Mouse (Mus musculus) cerebellum, postnatal 10 days (tissue): ENCODE measurements around the gene Gpr139.

ENCODE experiments used
- DNase-seq, 2 experiments: peaks; one replicate each; pipeline ENCODE4 v3.0.0; 2021; ENCODE audit warnings: mixed read lengths in 2 of 2

The Gpr139 gene

GRCm38 (mm10) chr7:119184341-119185143, at the start of gene Gpr139:
Gpr139 (minus strand) TSS chr7:119184603.
- peak; percentile 73 to 79 for DNase-seq

GRCm38 (mm10) chr7:119230971-119231370, 46.6 kb upstream of the Gpr139 start:
- DNase-seq, result no peak

DNA sequence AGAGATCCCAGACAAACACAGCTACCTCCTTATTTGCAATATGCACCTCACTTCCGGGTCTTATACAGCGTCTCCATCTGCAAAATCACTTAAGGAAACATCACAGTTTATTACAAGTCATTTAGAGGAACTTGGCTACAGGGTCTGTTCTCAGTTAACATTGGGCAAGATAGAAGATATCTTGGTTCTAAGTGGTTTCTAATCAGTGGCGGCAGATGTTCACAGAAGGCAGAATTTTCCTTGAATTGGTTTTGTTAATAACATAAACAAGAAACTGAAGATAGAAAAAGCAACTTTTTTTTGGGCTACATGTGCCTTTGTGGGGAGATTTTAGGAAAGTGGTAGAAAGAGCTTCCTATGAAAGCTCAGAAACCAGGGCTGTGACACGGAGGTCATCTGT, 38.3 kb upstream of the Gpr139 start:
- DNase-seq, result no peak

DNA sequence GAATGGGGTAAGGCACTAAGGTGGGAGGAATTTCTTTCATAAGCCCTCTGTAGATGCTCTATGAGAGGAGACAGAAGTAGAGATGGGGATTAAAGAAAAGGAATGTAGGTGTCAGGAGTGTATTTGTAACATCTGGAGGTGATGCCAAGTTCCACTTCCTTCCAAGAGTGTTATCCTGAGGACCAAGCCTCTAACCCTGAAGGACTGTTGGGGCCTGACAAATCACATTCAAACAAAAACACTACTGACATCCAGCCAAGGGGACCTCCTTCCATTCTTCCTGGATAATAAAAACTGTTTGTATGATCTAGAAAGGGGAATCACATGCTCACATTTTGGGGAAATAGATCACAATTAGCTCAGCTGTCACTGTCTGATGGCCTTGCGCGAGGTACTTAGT, 34.7 kb upstream of the Gpr139 start:
- no peak for DNase-seq

GRCm38 (mm10) chr7:119207251-119207650, 22.8 kb upstream of the Gpr139 start:
- DNase-seq, result no peak

- peak; percentile 83 to 87 for DNase-seq
Observed at GRCm38 (mm10) chr7:119186374-119186773, 2.0 kb upstream of the Gpr139 start.

GRCm38 (mm10) chr7:119185181-119185940, 958 bp upstream of the Gpr139 start:
- peak; percentile 45 to 59 for DNase-seq

DNA sequence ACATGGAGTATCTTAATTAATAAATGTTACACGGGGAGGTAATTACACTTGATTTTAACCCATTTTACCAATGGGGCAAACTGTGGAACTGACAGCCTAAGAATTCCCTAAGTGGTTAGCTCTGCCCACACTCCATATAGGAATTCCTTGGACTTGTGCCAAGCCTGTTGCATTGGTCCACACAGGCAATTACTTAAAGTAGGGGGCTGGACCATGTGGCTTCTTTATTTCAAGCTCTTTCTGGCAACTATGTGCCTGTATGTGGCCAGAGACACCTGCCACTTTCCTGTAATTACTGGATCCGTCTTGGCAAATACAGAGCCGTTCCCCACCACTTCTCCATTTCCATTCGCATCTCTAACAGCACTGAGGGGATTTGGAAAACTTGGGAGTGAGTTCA, 3.4 kb downstream of the Gpr139 start:
- peak; percentile 9 to 23 for DNase-seq

GRCm38 (mm10) chr7:119160015-119160414, 24.4 kb downstream of the Gpr139 start:
- DNase-seq, result no peak

- no peak for DNase-seq
Observed at GRCm38 (mm10) chr7:119111771-119112170, 72.6 kb downstream of the Gpr139 start.

- DNase-seq, result peak; percentile 20 to 42
Observed at GRCm38 (mm10) chr7:119105878-119106277, 78.5 kb downstream of the Gpr139 start.

DNA sequence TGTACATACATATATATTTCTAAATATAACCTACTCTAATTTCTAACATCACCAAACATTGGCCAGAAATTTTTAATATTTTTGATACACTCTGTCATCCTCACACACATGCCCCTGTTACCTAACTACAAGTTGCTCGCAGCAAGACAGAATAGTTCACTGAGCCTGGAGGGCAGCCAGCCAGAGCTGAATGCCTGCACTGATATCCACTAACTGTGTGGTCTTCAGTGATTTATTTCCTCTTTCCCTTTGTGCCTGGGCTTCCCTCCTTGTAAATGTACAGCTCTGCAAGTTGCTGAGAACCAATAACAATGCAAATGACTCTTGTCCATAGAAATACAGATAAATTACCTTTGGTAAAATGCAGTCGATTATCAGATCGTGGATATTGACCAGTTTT, 87.8 kb downstream of the Gpr139 start:
- peak in 1 of 2 experiments; percentile 18 for DNase-seq
